Mouse (Mus musculus) lung, postnatal 0 days (tissue): ENCODE measurements at regions not wholly inside any gene's neighbourhood (a gene's known extent, or its start where the extent isn't known, plus 50 kb on each side); places are given as distances from the start of the nearest gene placed in this dataset.
A peak's percentile ranks its signal among the peaks of the same experiment; 100 is the strongest.

ENCODE experiments used
- ATAC-seq: fragments of 200-750 bp; cut with Nextera tagmentation; 2 replicates; pipeline ENCODE4 v1.8.0; 2017; ENCODE audit warnings: moderate library complexity
- DNase-seq: peaks from one replicate; pipeline ENCODE4 v3.0.0-alpha.2; 2016; ENCODE audit warnings: low spot score
- H3K27ac ChIP-seq: fragments of 300-500 bp; sonication (generic); 2 replicates; pipeline ENCODE4 v1.5.1; 2014; ENCODE audit warnings: antibody characterized with exemption, mild to moderate bottlenecking, low read length, mixed read lengths
- H3K27me3 ChIP-seq: fragments of 300-500 bp; sonication (generic); replicated peaks from 2 replicates; pipeline ENCODE4 v1.6.1; 2014; ENCODE audit warnings: low read length, mixed read lengths; ENCODE audit not compliant: insufficient read depth
- H3K36me3 ChIP-seq: fragments of 300-500 bp; sonication (generic); 2 replicates; pipeline ENCODE4 v1.6.1; 2014; ENCODE audit warnings: low read length, mixed read lengths; ENCODE audit not compliant: insufficient read depth
- H3K4me1 ChIP-seq: fragments of 300-500 bp; sonication (generic); 2 replicates; pipeline ENCODE4 v1.6.1; 2014; ENCODE audit warnings: antibody characterized with exemption, low read depth, low read length, mixed read lengths; ENCODE audit not compliant: insufficient read depth
- H3K4me2 ChIP-seq: fragments of 300-500 bp; sonication (generic); replicated peaks from 2 replicates; pipeline ENCODE4 v1.6.1; 2014; ENCODE audit warnings: low read depth, mild to moderate bottlenecking, low read length, moderate library complexity, mixed read lengths
- H3K4me3 ChIP-seq: fragments of 300-500 bp; sonication (generic); 2 replicates; pipeline ENCODE4 v1.5.1; 2014; ENCODE audit warnings: low read depth, low read length
- H3K9ac ChIP-seq: fragments of 300-500 bp; sonication (generic); replicated peaks from 2 replicates; pipeline ENCODE4 v1.6.1; 2014; ENCODE audit warnings: low read depth, mild to moderate bottlenecking
- H3K9me3 ChIP-seq: fragments of 300-500 bp; sonication (generic); 2 replicates; pipeline ENCODE4 v1.6.1; 2016; ENCODE audit warnings: low read length, mixed read lengths
- CTCF ChIP-seq: IDR thresholded peaks from 2 replicates; pipeline ENCODE4 v1.5.1; 2016; ENCODE audit warnings: antibody characterized with exemption, mild to moderate bottlenecking
- EP300 ChIP-seq: IDR thresholded peaks from 2 replicates; pipeline ENCODE4 v1.6.1; 2016; ENCODE audit warnings: antibody characterized with exemption, mild to moderate bottlenecking, control low read depth
- WGBS: fragments of 180-500 bp; shearing (Covaris S2); extraction: QIAGEN DNeasy Blood & Tissue Kit; methylation state at CpG from one replicate; pipeline ENCODE4 v1.1.7; 2014; 5-methylcytosine and 5-hydroxymethylcytosine counted together

- no peaks in the 10 kb centered on the region for H3K9me3 ChIP-seq
- no peak for DNase-seq
- WGBS: 49% methylated on average over 4 of the region's 4 CpGs
- H3K4me1 ChIP-seq: no peaks in the 10 kb centered on the region
- no peak overlapping the region for H3K27ac ChIP-seq
- peak; percentile 33; the same call in 1 of the 2 replicates for ATAC-seq
- H3K4me2 ChIP-seq: no peak overlapping the region
- no peaks in the 10 kb centered on the region for H3K36me3 ChIP-seq
- TF ChIP-seq CTCF (no peak), EP300 (no peak)
- no peak overlapping the region for H3K4me3 ChIP-seq
- no peak overlapping the region for H3K9ac ChIP-seq
- H3K27me3 ChIP-seq: no peaks in the 10 kb centered on the region
Observed at GRCm38 (mm10) chr7:123069280-123069679, 54.4 kb upstream of the Tnrc6a start.

DNA sequence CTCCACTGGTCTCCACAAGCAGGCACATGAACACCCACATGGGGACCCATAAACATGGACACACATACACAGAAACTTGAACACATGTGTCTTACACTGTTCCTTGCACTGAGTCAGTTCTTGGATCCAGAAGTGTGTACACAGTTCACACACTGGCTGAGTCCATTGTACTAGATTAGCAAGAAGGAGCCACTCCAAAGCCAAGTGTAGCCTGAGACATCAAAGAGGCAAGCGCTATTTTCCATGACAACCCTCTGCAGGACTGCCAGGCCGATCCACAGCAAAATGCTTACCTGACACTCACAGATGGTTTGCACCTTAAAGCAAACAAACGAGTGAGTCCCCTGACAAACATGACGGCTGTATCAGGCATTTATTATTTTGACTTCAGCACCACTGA, 52.8 kb upstream of the Tnrc6a start:
- WGBS: 33% methylated on average over 4 of the region's 4 CpGs
- DNase-seq (peak; percentile 84), ATAC-seq (peak; percentile 92)
- Histone ChIP-seq H3K4me2 (no peak overlapping the region), H3K9me3 (no peaks in the 10 kb centered on the region), H3K36me3 (no peaks in the 10 kb centered on the region), H3K27ac (no peak overlapping the region), H3K4me1 (no peaks in the 10 kb centered on the region), H3K4me3 (no peak overlapping the region), H3K27me3 (no peaks in the 10 kb centered on the region), H3K9ac (no peak overlapping the region)
- no peak for TF ChIP-seq CTCF
- peak; percentile 40; the same call in 1 of the 2 replicates for TF ChIP-seq EP300
